Mouse (Mus musculus): Measurements from ENCODE around the gene Mslnl. TPM values are rescaled to one million over a fixed set of nuclear protein-coding genes. Genes with fewer than 3 reads are reported as not detected.

Gene Mslnl
- total RNA-seq, 2 experiments from 2014 or later: not detected

DNA sequence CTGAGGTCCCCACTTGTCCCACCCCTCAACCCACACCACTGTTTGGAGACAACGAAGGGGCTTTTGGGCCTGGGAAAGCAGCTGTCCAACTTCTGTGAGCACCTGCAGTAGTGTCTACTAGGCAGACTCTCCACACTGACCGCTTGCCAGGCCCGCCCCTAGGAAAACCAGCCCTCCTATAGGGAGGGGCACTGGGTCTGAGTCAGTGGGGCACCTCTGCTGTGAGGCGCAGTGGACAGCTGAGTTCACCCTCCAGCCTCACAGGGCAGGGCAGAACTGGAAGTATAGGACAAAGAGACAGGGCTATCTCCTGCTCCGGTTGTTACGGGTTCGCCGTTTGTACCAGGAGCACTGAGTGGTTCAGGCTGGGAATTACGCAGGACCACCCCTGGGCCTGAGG lies 18.4 kb downstream of the Mslnl start, which contains the start of gene Msln:
TSS of gene Msln (minus strand) at position 138 of the 400 bp plus-strand sequence.
- intact Hi-C loops (cut with DNase I): no loop called here
- no peak within 1 kb of the TSS for H3K27ac ChIP-seq
- no peak for TF ChIP-seq CTCF (IDR thresholded peaks at IDR 0.05)
- no peak within 1 kb of the TSS for H3K4me3 ChIP-seq
- no peak for DNase-seq

DNA sequence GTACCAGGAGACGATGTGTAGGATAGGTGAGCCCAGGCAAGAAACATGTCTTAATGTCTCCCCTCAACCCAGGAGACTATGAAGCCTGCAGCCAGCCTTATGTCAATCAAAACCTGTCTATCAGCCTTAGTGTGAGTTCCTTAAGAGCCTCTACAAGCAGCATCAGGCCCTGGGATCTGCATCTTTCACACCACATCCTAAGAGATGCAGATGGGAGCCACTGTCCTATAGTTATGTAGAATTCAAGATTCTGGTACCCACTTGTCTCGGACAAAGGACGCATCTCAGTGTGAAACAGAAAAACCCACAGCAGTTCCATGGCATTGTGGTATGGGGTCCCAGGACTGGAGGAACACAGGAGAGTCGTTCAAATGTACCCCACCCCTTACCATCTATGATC lies 19.2 kb downstream of the Mslnl start:
- no peak overlapping the region for H3K27ac ChIP-seq
- DNase-seq: no peak
- intact Hi-C loops (cut with DNase I): no loop called here
- no peak for TF ChIP-seq CTCF (IDR thresholded peaks at IDR 0.05)
- no peak overlapping the region for H3K4me3 ChIP-seq

DNA sequence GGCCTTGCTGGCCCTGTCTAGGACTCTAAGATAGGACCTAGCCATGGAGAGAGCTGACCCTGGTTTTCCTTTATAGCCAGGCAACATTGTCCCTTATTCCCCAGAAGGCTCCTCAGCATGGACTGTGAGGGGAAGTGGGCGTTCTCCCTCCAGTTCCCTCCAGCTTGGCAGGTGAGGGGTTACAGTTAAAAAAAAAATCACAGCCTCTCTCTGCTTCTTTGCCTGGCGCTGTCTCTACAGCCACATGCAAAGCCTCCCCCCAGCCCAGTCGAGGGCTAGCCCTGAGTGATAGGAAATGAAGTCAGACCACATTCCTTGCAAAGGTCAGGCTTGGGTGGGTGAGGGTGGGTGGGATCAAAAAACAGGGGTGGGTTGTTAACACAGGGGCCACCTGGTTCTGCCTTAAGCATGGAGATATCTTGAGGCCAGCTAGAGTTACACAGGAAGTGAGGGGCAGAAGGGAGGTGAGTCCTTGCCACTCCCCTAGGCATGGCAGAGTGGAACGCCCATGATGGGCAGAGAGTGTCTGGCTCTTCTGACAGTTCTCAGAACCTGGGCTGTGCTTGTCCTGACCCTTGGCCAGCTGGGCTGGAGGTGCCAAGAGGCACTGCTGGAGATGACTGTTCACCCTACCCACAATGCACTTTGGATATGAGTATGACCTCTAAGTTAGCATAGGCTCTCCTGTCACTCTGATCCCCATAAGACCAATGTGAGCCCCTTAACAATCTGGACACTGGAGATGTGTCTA lies 20.0 kb downstream of the Mslnl start:
- DNase-seq: no peak
- H3K4me3 ChIP-seq: no peak overlapping the region
- no peak overlapping the region for H3K27ac ChIP-seq
- no peak for TF ChIP-seq CTCF (IDR thresholded peaks at IDR 0.05)
- intact Hi-C loops (cut with DNase I): no loop called here

DNA sequence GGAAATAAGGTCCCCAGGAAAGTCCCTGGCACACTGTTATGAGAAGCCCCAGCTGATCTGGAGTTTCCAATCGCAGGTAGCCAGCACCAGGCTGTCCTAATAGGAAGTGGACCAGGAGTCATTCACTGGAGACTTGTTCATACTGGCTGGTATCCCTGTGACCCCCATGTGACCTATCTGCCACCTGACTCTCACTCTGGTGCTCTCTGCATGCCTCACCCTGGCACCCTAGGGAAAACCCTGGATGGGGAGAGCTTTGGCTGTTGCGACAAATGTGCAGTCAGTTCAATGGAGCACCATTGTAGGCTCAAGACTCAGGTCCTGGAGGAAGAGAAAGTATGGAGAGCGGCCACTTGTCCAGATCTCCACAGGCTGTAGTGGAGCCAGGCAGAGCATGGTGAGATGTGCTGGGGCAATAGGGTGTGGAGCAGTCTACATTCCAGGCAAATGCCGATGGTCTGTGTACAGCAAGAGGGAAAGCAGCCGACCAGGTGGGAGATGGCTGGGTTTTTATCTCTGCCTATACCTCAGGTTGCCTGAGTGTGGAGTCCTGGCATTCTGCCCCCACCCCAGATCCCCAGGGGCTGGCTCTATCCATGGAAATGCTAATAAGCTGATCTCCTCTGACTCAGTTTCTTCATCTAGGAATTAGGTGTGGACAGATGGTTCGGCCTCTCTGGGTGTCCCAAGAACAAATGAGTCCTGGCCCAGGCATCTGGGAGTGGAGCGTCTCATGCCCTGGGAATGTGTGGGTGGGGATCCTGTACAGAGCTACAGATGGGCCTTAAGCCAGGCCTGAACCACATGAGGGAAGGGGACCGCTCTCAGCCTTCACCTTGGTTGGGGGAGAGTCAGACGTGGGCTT lies 20.8 kb downstream of the Mslnl start:
- no peak overlapping the region for H3K27ac ChIP-seq
- no peak for DNase-seq
- intact Hi-C loops (cut with DNase I): no loop called here
- no peak overlapping the region for H3K4me3 ChIP-seq
- no peak for TF ChIP-seq CTCF (IDR thresholded peaks at IDR 0.05)

DNA sequence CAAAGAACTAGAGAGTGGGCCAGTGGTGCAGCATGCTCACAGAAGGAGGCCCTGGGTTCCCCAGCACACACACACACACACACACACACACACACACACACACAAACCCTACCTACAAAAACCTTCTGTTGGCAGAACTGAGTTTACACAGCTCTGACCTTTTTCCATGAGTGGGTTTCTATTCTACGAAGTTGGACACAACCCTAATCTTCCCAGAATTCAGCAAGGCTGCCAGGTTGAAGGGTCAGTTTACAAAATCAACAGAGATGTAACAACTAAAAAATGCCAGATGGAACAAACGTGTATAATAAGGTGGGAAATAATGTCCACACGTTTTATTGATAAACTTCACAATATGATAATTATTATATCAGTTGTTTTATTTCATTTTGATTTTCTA lies 21.8 kb downstream of the Mslnl start:
- DNase-seq: no peak
- Histone ChIP-seq H3K4me3 (no peak overlapping the region), H3K27ac (no peak overlapping the region)
- intact Hi-C loops (cut with DNase I): no loop called here
- TF ChIP-seq CTCF (IDR thresholded peaks at IDR 0.05): no peak

DNA sequence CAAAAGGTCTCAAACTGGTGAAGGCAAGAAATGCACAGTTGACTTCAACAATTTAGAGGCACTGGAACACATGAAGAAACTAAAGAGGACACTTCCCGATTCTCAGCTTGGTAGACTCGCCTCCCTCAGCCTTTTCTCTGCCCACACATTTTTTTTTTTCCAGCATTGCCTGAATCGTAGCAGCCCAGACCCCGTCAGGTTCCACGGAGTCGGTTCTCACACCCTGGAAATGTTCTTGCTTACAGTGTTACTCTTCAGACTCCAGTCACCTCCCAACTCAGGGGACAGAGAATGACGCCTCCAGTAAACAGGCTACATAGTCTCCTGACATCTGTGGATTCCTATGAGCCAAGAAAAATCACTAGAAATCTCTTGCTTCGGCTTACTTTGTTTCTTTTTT lies 24.3 kb downstream of the Mslnl start:
- intact Hi-C loops (cut with DNase I): no loop called here
- Histone ChIP-seq H3K27ac (no peak overlapping the region), H3K4me3 (no peak overlapping the region)
- no peak for TF ChIP-seq CTCF (IDR thresholded peaks at IDR 0.05)
- DNase-seq: no peak

DNA sequence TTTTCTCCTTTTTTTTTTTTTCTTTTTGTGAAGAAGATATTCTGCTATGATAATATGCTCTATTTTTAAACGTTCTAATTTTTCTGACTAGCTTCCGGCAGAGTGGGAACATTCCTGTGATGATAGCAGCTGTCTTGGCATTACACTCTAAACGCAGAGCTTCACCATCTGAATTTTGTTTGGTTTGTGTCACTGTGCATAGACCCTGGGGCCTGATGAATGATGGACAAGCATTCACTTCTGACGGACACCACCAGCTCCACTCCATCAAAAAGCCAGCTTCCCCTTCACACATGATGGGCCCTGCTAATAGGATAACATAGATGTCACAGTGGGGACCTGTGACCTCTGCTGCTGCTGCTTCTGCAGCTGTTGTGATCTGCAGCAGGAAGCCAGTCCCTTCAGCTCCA lies 25.7 kb downstream of the Mslnl start:
- no peak for DNase-seq
- H3K27ac ChIP-seq: peak overlapping the region; percentile 32; the same call in 1 of the 2 replicates
- intact Hi-C loops (cut with DNase I): no loop called here
- H3K4me3 ChIP-seq: no peak overlapping the region
- TF ChIP-seq CTCF (IDR thresholded peaks at IDR 0.05): no peak

DNA sequence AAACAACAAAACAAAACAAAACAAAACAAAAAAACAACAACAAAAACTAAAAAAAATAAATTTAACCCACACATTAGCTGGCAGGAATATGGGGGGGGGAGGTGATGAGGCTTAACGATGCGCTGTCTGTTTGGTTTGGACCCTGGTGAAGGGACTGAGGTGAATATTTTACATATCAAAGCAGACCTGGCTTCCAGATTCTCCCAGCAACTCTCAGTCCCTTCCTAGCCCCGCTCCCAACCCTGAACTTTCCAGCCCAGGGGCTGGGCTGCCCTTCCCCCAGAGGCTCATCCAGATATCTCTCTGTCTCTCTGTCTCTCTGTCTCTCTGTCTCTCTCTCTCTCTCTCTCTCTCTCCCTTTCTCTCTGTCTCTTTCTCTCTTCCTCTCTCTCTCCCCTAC lies 26.7 kb downstream of the Mslnl start:
- no peak for DNase-seq

DNA sequence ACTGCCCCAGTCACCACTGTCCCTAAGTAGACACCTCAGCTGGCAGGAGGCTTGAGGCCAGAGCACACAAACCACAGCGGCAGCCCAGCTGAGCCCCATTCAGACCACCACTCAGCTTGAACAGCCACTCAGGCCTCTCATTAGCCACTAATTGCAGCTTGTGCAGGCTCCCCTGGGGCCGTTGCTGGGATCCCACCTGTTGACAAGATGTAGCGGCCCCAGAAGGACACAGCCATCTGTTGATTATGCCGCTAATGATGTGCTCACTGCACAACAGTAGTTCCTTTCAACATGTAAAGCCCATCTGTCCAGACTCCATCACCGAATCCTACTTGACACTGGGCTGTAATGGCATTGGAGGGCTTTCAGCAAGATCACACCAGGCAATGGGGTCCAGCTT lies 30.0 kb downstream of the Mslnl start:
- DNase-seq: no peak
- TF ChIP-seq CTCF (IDR thresholded peaks at IDR 0.05): no peak
- Histone ChIP-seq H3K4me3 (no peak overlapping the region), H3K27ac (no peak overlapping the region)
- intact Hi-C loops (cut with DNase I): no loop called here

More for the DNA sequence above, 26.7 kb downstream of the Mslnl start:
- Histone ChIP-seq H3K27ac (no peak overlapping the region), H3K4me3 (no peak overlapping the region)
- no peak for TF ChIP-seq CTCF (IDR thresholded peaks at IDR 0.05)
- intact Hi-C loops (cut with DNase I): no loop called here

DNA sequence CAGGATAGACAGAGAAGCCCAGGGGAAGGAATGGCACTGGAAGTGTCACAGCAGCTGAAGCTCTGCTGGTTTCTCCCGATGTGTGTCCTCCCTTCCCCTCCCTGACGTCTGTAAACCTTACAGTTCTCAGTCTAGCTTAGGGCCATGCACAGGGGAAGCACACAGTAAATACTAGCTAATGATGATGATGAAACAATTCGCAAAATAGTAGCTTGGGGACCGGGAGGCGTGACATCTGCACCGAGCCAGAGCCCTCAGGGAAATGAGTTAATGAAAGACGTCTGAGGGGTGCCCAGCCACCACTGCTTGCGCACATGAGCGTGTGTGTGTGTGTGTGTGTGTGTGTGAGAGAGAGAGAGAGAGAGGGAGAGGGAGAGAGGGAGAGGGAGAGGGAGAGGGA lies 33.5 kb downstream of the Mslnl start:
- no peak for DNase-seq
- H3K27ac ChIP-seq: no peak overlapping the region
- intact Hi-C loops (cut with DNase I): no loop called here
- TF ChIP-seq CTCF (IDR thresholded peaks at IDR 0.05): no peak
- H3K4me3 ChIP-seq: no peak overlapping the region

DNA sequence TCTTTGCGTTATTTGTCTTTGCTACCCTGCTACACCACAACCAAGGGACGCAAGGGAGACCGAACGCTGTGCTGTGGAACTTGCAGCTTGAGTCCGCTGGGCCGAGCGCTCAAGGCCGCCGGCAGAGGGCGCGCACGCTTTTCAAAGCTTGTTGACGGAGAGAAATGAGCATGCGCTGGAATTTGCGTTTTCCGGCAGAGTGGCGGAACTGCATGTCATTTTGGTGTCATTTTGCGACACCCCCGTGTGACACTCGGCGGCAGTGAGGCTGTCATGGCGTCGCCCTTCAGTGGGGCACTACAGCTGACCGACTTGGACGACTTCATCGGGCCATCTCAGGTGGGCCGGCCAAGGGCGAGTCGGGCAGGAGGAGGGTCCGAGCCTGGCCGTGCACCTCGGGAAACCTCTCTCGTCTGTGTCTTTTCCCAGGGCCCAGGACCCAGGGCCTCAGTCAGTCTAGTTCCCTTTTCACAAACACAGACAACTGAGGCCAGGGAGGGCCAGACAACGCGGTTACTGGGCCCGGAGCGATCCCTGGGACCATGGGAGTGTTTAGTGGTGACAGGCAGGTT lies 37.8 kb downstream of the Mslnl start, which contains the start of gene Narfl:
TSS of gene Narfl (plus strand) at position 228 of the 572 bp plus-strand sequence.
- H3K4me3 ChIP-seq: peak within 1 kb of the TSS; percentile 83
- peak; percentile 97 for DNase-seq
- intact Hi-C loops (cut with DNase I): loop anchor here (1.0 kb wide), 1 partner anchor 28 kb away; no protein-coding TSS in a partner anchor
- peak within 1 kb of the TSS; percentile 95 for H3K27ac ChIP-seq
- TF ChIP-seq CTCF (IDR thresholded peaks at IDR 0.05): peak; percentile 99

DNA sequence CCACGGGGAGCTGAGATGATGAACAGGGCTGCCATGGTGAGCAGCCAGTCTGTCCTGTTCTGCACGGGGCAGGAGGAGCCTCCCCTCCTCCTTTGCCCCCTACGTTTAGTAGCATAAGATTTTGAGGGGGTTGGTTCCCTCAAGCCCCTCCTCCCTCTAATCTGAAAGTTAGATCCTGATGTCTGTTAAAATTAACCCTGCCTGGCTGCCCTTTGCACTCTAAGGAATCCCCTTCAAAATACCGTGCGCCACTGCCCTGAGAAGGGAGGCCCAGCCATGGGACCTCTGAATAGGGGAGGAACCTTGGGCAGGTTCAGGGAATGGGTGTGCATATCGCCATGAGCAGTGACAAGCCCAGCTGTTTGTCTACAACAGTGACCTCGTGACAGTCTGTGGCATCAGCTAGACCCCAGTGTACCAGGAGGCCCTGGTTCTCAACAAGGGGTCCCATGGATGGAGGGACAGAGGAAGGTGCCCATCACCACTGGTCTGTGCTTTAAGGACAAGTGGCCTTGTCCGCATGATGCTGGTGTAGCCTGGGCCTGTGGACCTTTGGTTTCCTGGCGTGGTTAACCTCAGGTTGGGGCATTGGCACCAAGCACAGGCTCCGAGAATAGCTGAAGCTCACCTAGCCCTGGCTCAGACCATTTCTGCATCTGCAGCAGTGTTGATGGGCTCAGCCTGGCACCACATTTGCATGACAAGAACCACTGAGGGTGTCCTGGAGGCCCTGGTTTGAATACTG lies 39.6 kb downstream of the Mslnl start:
- TF ChIP-seq CTCF (IDR thresholded peaks at IDR 0.05): no peak
- no peak for DNase-seq
- intact Hi-C loops (cut with DNase I): no loop called here
- H3K27ac ChIP-seq: no peak overlapping the region
- no peak overlapping the region for H3K4me3 ChIP-seq

Data from gastrocnemius, adult 2 months (tissue).